In the genomic region with DNA sequence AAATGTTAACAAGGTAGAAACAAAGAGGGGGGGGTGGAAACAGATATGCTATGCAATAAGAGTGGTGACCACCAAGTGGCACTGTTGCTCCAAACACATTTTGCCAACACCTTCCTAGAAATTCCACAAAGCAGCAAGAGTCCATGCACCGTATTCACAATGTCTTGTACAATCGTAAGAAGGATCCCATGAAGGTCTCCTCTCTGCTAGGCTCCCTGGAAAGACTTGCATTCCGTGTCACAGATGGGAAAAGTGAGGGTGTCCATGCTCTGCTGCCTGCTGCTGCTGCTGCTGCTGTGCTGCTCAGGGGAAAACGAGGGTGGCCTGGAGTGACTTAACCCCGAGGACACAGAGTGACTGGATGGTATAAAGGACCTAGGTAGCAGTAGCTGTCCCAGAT, we compare ENCODE assay signal across 7 mouse cellular contexts. TPM values are rescaled to one million over a fixed set of nuclear protein-coding genes. Genes with fewer than 3 reads are reported as not detected.
DNase-seq lines count a peak whose midpoint lies in the region; ATAC-seq and TF ChIP-seq lines count a peak whose summit lies in the region.

No protein-coding gene starts in this region.

- no peaks in the 10 kb centered on the region for H3K9me3 ChIP-seq in hindbrain, embryonic 10.5 days
- no peaks in the 10 kb centered on the region for H3K9me3 ChIP-seq in midbrain, postnatal 0 days (ENCODE audit: low read length)

- no peak overlapping the region for H3K4me3 ChIP-seq in hindbrain, embryonic 10.5 days
- H3K4me3 ChIP-seq in midbrain, postnatal 0 days (ENCODE audit: low read depth, low read length) = no peak overlapping the region

- H3K4me1 ChIP-seq in hindbrain, embryonic 10.5 days (replicated peaks) = peaks cover 9% of the 10 kb centered on the region
- H3K4me1 ChIP-seq in midbrain, postnatal 0 days (ENCODE audit: insufficient read depth, low read length) = no peaks in the 10 kb centered on the region

- WGBS in hindbrain, embryonic 10.5 days = 19% methylated on average over 5 of the region's 5 CpGs
- WGBS in midbrain, postnatal 0 days = 11% methylated on average over 5 of the region's 5 CpGs

- DNase-seq in thymus, postnatal 4 days = peak; percentile 21
- DNase-seq in thymus, postnatal 36 days = no peak
- peak; percentile 69 for DNase-seq in embryo, embryonic 10 days (ENCODE audit: low spot score)
- peak; percentile 46 for DNase-seq in hindbrain, embryonic 10.5 days (ENCODE audit: low spot score)
- DNase-seq in left cerebral cortex, postnatal 25 days (ENCODE audit: low spot score in 2 of 2) = peak; percentile 37 to 71
- peak; percentile 82 for DNase-seq in midbrain, postnatal 0 days (ENCODE audit: low spot score)
- no peak for DNase-seq in spleen, adult 18-20 months

- H3K9ac ChIP-seq in midbrain, postnatal 0 days (replicated peaks; ENCODE audit: low read length, poor library complexity, severe bottlenecking) = no peak overlapping the region

- no peaks in the 10 kb centered on the region for H3K36me3 ChIP-seq in hindbrain, embryonic 10.5 days
- no peaks in the 10 kb centered on the region for H3K36me3 ChIP-seq in midbrain, postnatal 0 days (ENCODE audit: insufficient read depth, low read length)

- no peak for ATAC-seq in midbrain, postnatal 0 days (ENCODE audit: low FRiP score)

- intact Hi-C loops in left cerebral cortex, postnatal 25 days (cut with DNase I) = loop anchor here (2.0 to 10.0 kb wide), 5 partner anchors 68 to 585 kb away; a partner anchor contains a TSS

- no peaks in the 10 kb centered on the region for H3K27me3 ChIP-seq in hindbrain, embryonic 10.5 days (ENCODE audit: insufficient read depth, poor library complexity, severe bottlenecking)
- H3K27me3 ChIP-seq in midbrain, postnatal 0 days (ENCODE audit: insufficient read depth, low read length) = no peaks in the 10 kb centered on the region

- peak overlapping the region; percentile 27; the same call in 1 of the 2 replicates for H3K4me2 ChIP-seq in midbrain, postnatal 0 days (ENCODE audit: low read depth, low read length, poor library complexity, severe bottlenecking)

- peak; percentile 90 for TF ChIP-seq CTCF in midbrain, postnatal 0 days (IDR thresholded peaks at IDR 0.05)

- no peak overlapping the region for H3K27ac ChIP-seq in hindbrain, embryonic 10.5 days
- no peak overlapping the region for H3K27ac ChIP-seq in midbrain, postnatal 0 days (ENCODE audit: low read depth, low read length)

RNA-seq across cellular contexts. Expression of a gene that starts 21.6 kb away (rescaled TPM):
- polyA plus RNA-seq in hindbrain, embryonic 10.5 days (2016; fragmentation: Nextera tagmentation; extraction: Ambion mirVana) = not detected in 2 replicates
- total RNA-seq in left cerebral cortex, postnatal 25 days (2021) = under 1 TPM in 1 of 2 experiments, not detected in 1; 0.85 TPM
- total RNA-seq in midbrain, postnatal 0 days (2014; rRNA removed) = not detected in 2 replicates
- 0.23 TPM in 1 of 2 replicates, not detected in the other for polyA plus RNA-seq in midbrain, postnatal 0 days (2015; fragmentation: Nextera tagmentation; extraction: Ambion mirVana)

RNA-seq across cellular contexts. Expression of a gene that starts 45.2 kb away (rescaled TPM):
- not detected in 2 replicates for polyA plus RNA-seq in hindbrain, embryonic 10.5 days (2016; fragmentation: Nextera tagmentation; extraction: Ambion mirVana)
- total RNA-seq in left cerebral cortex, postnatal 25 days (2021) = not detected
- not detected in 2 replicates for total RNA-seq in midbrain, postnatal 0 days (2014; rRNA removed)
- polyA plus RNA-seq in midbrain, postnatal 0 days (2015; fragmentation: Nextera tagmentation; extraction: Ambion mirVana) = not detected in 2 replicates

RNA-seq across cellular contexts. Expression of a gene that starts 48.7 kb away (rescaled TPM):
- polyA plus RNA-seq in hindbrain, embryonic 10.5 days (2016; fragmentation: Nextera tagmentation; extraction: Ambion mirVana) = not detected in 2 replicates
- 1 to 10 TPM in 1 of 2 experiments, under 1 TPM in 1; 0.73 to 1.3 TPM for total RNA-seq in left cerebral cortex, postnatal 25 days (2021)
- 0.11 TPM in 1 of 2 replicates, not detected in the other for total RNA-seq in midbrain, postnatal 0 days (2014; rRNA removed)
- polyA plus RNA-seq in midbrain, postnatal 0 days (2015; fragmentation: Nextera tagmentation; extraction: Ambion mirVana) = 0.07 and 0.15 TPM in 2 replicates

Comparison
In these comparisons a context has a peak if more than half of its experiments do, and no peak if none do; other contexts are left out.
1. DNase-seq: peak in thymus, postnatal 4 days (single experiment), embryo, embryonic 10 days (single experiment), hindbrain, embryonic 10.5 days (single experiment), left cerebral cortex, postnatal 25 days (2 of 2) and midbrain, postnatal 0 days (single experiment); none in thymus, postnatal 36 days (0 of 2) and spleen, adult 18-20 months (0 of 2).